Mouse (Mus musculus) heart, postnatal 10 days (tissue): Measurements from ENCODE around the gene Grm6. TPM values are rescaled to one million over a fixed set of nuclear protein-coding genes. Genes with fewer than 3 reads are reported as not detected.

Source experiments
- DNase-seq, 2 experiments: peaks; one replicate each; pipeline ENCODE4 v3.0.0; 2021
- intact Hi-C: fragments of 180-260 bp; cut with DNase I; formaldehyde crosslinking; loops from one replicate; pipeline ENCODE4 v1.15.1; 2025
- total RNA-seq, 2 experiments: library from RNA; stranded (reverse); gene quantifications; 2 replicates each; pipeline ENCODE4 v1.2.3; 2021

Gene Grm6
- total RNA-seq, 2 experiments from 2014 or later, result not detected

DNA sequence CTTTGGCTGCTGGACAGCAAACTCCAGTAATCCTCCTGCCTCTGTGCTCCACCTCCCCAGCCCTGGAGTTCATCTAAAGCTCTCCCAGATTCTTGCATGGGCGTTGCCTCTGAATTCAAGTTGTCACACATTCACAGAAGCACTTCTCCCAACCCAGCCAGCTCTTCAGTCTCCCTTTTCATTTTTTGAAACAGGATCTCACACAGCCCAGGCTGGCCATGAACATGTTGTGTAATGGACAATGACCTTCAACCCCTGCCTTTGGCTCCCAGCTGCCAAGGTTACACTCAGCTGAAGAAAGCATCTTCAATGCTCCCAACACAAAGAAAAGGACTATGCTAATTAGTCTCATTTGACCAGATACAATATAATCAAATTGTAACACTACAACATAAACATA lies 62.8 kb downstream of the Grm6 start:
- DNase-seq, result no peak
- intact Hi-C loops, result loop anchor here (10.0 kb wide), 1 partner anchor 268 kb away; no protein-coding TSS in a partner anchor

DNA sequence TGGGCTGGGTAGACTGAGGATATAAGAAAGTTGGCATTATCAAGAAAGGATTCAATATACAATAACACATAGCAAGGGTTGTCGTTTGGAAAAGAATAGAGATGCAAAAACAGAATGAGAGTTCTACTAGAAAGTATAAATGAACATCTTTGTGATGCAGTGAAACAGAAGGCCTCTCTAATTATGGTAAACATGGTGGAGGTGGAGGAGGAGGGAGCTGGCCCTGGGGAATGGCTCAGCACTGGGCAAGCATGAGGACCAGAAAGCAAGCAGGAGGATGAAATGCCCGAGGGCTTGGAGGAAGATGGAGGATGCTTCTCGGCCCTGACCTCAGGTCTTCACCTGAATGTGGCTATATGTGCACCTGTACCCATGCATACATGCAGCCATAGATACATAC lies 64.0 kb downstream of the Grm6 start:
- intact Hi-C loops, result loop anchor here (10.0 kb wide), 1 partner anchor 270 kb away; no protein-coding TSS in a partner anchor
- DNase-seq, result no peak

Other genes starting within 250 kb of the Grm6 start
- gene Adamts2, start 248.6 kb upstream of the Grm6 start, total RNA-seq, result 10 to 100 TPM; 36.1 to 40.3 TPM
- 1 to 10 TPM; 7.0 to 7.7 TPM for gene Zfp354c, start 23.0 kb upstream of the Grm6 start, total RNA-seq
- gene Zfp879, start 9.1 kb upstream of the Grm6 start, total RNA-seq, result 1 to 10 TPM in 1 of 2 experiments, under 1 TPM in 1; 0.72 to 1.2 TPM
- 1 to 10 TPM; 1.1 to 2.3 TPM for gene Zfp454, start 37.0 kb downstream of the Grm6 start, total RNA-seq
- 1 to 10 TPM; 3.1 to 4.6 TPM for gene Zfp2, start 65.5 kb downstream of the Grm6 start, total RNA-seq
- gene Zfp354b, start 80.9 kb downstream of the Grm6 start, total RNA-seq, result 1 to 10 TPM; 1.1 to 1.3 TPM
- not detected for gene 4933414I15Rik, start 93.1 kb downstream of the Grm6 start, total RNA-seq
- not detected for gene Prop1, start 103.1 kb downstream of the Grm6 start, total RNA-seq
- not detected for gene Olfr1378, start 115.8 kb downstream of the Grm6 start, total RNA-seq
- not detected for gene Olfr1377, start 131.3 kb downstream of the Grm6 start, total RNA-seq
- not detected for gene Olfr51, start 152.9 kb downstream of the Grm6 start, total RNA-seq
- not detected for gene Olfr54, start 163.6 kb downstream of the Grm6 start, total RNA-seq
- not detected for gene Olfr1375, start 197.4 kb downstream of the Grm6 start, total RNA-seq
- gene Zfp354a, start 208.6 kb downstream of the Grm6 start, total RNA-seq, result 1 to 10 TPM; 2.1 to 2.9 TPM